Mouse (Mus musculus) cerebellum, adult 2 months (tissue): ENCODE measurements around the gene Nfkbia.

Source experiments
- CTCF ChIP-seq: fragments of 200-500 bp; IDR thresholded peaks from 2 replicates; pipeline ENCODE4 v1.5.1; 2011; ENCODE audit warnings: low read depth, mild to moderate bottlenecking, control low read depth, low read length, moderate library complexity, borderline replicate concordance; ENCODE audit not compliant: insufficient read depth
- POLR2A ChIP-seq: fragments of 200-500 bp; IDR thresholded peaks from 2 replicates; pipeline ENCODE4 v1.6.1; 2011; ENCODE audit warnings: low read length, control low read depth, borderline replicate concordance; ENCODE audit not compliant: insufficient read depth

- TF ChIP-seq CTCF (no peak), POLR2A (no peak)
These were observed 34.7 kb upstream of the Nfkbia start for GRCm38 (mm10) chr12:55526983-55527752.
